Mouse (Mus musculus) thymus, adult 2 months (tissue): ENCODE measurements around the gene 4930435E12Rik.

ENCODE experiments used
- CTCF ChIP-seq: fragments of 200-500 bp; IDR thresholded peaks from 2 replicates; pipeline ENCODE4 v1.5.1; 2012; ENCODE audit warnings: mild to moderate bottlenecking, control low read depth, low read length, moderate library complexity, borderline replicate concordance; ENCODE audit not compliant: control insufficient read depth, poor library complexity, insufficient read depth; ENCODE audit errors: extremely low read depth
- POLR2A ChIP-seq: fragments of 200-500 bp; IDR thresholded peaks from 2 replicates; pipeline ENCODE4 v1.6.1; 2012; ENCODE audit warnings: mild to moderate bottlenecking, low read length, control low read depth, moderate library complexity; ENCODE audit not compliant: control insufficient read depth, poor library complexity, insufficient read depth; ENCODE audit errors: extremely low read depth

- TF ChIP-seq POLR2A = no peak
- TF ChIP-seq CTCF = no peak
Measured at GRCm38 (mm10) chr16:38780960-38781572, 47.5 kb downstream of the 4930435E12Rik start.
